Mouse (Mus musculus) left cerebral cortex, postnatal 36 days (tissue): ENCODE results near the gene Alkbh6. TPM values are rescaled to one million over a fixed set of nuclear protein-coding genes. Genes with fewer than 3 reads are reported as not detected.
A peak's percentile ranks its signal among the peaks of the same experiment; 100 is the strongest.

Source experiments
- DNase-seq, 2 experiments: peaks; one replicate each; pipeline ENCODE4 v3.0.0; 2021 to 2022; ENCODE audit warnings: low spot score in 2 of 2, mixed read lengths in 1 of 2
- intact Hi-C: fragments of 180-260 bp; cut with DNase I; formaldehyde crosslinking; loops from one replicate; pipeline ENCODE4 v1.15.1; 2025
- total RNA-seq, 2 experiments: library from RNA; stranded (reverse); gene quantifications; 2 replicates each; pipeline ENCODE4 v1.2.3; 2021

The Alkbh6 gene
- total RNA-seq, 2 experiments from 2014 or later: 58.7 to 65.2 TPM

DNA sequence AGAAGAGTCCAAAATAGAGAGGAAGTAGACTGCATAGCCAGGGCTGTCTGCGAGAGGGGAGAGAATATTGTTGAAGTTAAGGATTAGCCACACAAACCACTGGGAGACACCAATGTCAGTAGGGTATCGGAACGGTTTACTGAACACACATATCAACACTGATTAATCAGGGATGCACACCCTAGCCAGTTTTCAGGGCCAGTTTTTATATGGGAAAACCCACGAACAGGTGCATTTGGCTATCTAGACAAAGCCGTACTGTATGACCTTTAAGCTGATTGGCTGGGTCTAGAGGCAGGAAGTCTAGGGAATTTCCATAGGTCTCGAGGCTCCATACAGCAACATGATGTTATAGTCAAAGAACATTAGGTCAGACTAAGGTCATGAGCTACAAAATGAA is 14.3 kb downstream of the Alkbh6 start:
- intact Hi-C loops: no loop called here
- DNase-seq: no peak

DNA sequence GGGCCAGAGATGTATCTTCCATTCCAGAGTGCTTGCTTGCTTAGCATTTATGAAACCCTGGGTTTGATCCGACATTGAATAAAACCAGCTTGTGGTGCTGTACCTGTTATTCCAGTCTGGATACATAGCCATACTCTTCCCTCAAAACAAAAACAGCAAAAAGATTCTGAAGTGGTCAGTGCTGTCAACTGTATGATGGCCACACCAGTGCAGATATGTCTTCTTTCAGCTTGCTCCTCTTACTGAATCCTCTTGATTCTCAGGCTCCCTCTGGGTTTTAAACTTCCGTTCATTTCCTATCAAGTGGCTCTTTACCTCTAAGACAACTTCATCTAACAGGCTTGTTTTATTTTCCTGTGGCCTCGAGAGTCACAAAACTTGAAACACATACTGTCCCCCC is 15.3 kb downstream of the Alkbh6 start, which contains the start of gene Sdhaf1:
Gene Sdhaf1 (minus strand): TSS at position 101 of the 400 bp plus-strand sequence.
- intact Hi-C loops: no loop called here
- DNase-seq: no peak

DNA sequence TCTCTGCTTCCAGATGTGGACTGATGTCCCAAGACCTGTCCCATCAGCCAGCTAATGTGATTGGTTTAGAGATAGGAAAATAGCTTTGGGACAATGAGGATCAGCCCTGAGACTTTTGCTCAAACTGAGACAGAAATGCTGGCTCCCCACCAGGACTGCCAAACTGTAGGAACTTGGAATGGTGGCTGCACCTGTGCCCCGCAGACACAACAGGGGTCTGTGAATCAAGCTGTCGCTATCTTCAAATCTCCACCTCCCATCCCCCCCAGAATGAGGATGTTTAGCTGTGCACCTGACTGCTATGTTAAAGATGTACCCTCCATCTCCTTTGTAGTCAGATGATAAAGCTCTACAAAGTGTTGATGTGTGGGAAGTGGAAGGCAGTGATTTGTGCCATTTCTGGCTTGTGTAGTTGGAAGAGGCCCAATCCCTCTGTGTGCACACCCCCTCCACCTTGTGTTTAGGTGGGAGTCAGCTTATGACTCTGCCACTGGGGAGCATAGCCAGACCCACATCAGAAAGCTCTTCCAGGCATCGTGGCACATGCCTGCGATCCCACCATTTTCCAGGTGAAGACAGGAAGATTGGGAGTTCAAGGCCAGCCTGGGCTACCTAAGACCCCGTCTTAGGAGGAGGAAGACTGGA is 15.9 kb downstream of the Alkbh6 start:
- intact Hi-C loops: no loop called here
- peak in 1 of 2 experiments; percentile 73 for DNase-seq

DNA sequence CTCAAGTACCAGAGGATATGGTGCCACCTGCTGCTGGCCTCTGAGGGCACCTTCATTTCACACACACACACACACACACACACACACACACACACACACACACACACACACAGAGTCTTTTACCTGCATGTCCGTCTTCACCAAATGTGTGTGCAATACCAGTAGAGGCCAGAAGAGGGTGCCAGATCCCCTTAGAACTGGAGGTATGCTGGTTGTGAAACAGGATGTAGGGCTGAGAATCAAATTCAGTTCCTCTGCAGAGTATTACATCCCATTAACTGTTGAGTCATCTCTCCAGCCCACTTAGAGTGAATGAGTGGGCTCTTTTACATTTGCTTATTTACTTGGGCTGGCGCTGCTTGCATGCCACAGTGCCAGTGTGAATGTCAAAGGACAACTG is 16.8 kb downstream of the Alkbh6 start:
- DNase-seq: no peak
- intact Hi-C loops: no loop called here

DNA sequence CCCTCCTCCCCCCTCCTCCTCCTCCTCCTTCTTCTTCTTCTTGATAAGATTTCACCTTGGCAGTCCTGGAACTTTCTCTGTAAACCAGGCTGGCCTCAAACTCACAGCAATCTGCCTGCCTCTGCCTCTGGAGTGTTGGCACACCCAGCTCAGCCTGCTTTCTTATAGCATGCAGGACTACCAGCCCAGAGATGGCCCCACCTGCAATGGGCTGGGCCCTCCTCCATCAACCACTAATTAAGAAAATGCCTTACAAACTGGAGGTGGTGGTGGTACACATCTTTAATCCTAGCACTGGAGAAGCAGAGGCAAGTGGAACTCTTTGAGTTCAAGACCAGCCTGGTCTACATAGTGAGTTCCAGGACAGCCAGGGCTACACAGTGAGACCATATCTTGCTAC is 17.9 kb downstream of the Alkbh6 start:
- intact Hi-C loops: no loop called here
- no peak for DNase-seq

DNA sequence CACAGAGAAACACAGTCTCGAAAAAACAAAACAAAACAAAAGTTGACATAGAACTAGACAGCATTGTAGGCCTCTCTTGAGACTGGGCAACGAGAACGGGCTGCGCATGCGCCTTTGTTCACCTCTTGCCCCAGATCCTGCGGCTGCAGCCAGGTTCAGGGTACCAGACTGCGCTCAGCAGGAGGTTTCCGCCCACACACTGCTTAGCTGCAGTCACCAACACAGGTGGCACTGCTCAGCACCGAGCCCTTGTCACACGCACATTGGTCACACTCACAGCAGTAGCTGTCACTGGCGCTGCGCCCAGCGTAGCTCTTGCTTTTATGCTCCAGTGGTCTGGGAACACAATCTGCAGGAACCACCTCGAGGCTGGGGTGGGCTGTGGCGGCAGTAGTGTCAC is 18.6 kb downstream of the Alkbh6 start:
- no peak for DNase-seq
- intact Hi-C loops: no loop called here

DNA sequence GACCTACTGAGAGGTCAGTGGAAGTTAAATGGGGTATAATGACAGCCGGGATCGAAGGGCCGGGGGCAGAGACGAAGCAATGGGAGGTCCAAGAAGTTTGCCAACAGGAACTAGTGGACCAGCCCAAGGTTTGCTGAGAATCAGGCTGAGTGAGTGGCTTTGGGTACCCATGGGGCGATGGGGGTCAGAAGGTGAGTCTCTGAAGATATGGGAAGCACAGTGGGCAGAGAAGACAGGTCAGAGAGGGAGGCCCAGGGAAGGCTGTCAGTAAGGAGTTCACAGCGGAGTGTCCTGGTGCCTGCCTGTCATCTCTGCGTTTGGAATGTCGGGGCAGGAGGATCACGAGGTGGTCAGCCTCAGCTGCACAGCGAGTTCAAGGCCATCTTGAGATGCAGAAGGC is 19.9 kb downstream of the Alkbh6 start:
- DNase-seq: no peak
- intact Hi-C loops: no loop called here

DNA sequence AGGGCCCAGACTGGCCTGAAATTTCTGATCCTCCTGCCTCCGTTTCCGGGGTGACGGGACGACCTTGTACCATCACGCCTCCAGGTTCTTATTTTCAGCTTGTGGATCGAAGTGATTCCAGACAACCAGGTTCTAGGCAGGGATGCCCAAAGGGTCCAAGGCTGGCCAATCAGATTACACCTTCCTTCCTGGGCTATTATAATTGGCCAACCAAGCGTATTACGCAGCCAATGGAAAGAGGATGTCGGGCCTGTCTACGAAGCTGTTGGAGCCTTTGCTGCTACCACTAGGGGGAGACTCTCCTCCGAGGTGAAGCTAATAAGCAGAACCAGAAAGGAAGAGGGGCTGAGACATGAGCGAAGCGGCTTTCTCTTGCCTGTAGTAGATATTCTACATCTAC is 23.4 kb downstream of the Alkbh6 start:
- intact Hi-C loops: no loop called here

DNA sequence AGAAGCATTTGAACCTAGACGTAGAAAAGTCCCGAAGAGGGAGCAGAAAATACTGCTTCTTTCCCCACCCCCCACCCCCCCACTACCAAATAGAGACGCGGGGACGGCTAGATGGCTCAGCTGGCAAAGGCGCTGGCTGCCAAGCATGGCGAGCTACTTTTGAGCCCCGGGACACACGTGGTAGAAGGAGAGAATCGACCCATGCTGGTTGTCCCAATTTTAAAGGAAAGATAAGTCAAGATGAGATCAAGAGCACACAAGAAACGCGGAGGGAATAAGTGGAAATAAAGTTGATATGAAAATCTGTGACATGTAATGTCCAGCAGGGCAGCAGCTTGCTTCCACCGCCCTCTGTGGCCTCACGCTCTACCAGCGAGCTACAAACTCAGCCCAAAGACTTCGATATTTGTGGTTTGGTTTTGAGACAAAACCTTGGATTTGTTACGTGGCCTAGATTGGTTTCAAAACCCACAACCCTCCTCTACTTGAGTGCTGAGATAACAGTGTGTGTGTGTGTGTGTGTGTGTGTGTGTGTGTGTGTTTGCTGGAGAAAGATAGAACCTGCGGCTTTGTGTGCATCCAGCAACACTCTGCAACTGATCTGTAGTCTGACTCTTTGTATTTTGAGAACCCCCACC is 24.2 kb downstream of the Alkbh6 start:
- DNase-seq: no peak
- intact Hi-C loops: no loop called here

More for the DNA sequence above, 23.4 kb downstream of the Alkbh6 start:
- DNase-seq: peak; percentile 88 to 89

DNA sequence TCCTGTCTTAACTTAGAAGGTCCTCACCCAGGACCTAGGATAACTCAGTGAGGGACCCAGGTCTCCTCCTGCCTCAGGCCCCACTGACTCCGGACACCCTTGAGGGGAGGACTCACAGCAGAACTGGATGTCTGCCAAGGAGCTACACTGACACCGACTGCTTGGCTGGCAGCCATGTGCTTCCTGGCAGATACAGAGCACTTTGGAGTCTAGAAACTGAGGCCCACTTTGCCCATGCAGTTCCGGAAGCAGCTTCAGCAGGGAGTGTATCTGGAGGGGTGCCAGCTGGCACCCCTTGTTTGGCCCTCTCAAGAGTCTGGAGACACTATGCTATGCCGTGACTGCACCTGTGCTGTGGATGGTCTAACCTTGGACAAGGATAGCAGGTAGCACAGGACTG is 24.9 kb downstream of the Alkbh6 start:
- intact Hi-C loops: no loop called here
- DNase-seq: peak; percentile 67 to 73

DNA sequence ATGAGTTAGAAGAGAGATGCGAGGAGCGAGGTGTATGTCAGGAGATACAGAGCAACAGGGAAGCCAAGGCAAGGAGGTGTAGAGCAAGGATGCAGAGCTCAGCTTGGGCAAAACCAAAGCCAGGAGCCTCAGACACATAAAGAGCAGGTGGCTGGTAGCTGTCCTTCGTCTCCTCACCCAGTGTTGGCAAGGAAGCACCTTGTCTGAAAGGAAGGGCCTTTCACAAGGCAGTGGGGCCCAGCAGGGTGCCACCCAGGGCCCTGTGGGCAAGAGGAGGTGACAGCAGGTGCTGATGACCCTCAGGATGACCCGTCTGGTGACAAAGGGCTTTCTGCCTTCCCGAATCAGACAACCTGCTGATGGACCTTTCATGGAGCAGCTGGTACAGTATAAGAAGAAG is 26.0 kb downstream of the Alkbh6 start:
- no peak for DNase-seq
- intact Hi-C loops: no loop called here

DNA sequence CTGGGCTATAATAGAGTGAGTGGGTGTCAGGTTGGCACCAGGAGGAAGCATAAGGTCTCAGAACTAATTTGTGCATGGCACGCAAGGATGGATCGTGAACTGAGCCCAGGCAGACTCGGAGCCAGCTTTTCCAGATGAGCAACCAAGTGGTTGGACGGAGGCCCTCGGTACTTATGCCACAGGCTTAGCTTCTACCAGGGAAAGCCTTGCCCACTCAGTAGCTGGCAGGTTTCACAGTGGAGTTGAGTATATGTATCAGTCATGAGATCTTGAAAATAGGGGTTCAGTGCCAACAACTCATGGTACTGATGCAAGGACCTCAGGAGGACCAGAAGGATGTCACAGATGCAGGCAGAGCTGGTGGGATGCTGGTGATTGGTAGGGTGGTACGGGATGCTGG is 27.2 kb downstream of the Alkbh6 start:
- DNase-seq: no peak
- intact Hi-C loops: loop anchor here (2.0 kb wide), 1 partner anchor 97 kb away; no protein-coding TSS in a partner anchor

DNA sequence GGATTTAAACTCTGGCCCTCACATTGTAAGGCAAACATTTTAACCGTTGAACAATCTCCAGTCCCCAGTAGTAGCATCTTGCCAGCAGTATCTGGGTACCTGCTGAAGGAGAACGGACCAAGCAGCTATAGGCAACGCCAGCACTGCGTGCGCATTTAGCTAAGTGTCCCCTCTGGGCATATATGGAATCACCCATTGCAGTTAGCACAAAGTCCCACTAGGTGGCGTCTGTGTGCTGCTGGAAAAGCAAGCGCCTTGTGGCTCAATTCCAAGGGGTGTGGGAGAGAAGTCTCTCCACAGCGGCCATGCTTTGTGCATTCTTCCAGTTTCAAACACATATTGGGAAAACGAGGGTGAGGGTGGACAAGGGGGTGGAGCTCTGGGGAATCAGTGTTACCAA is 27.9 kb downstream of the Alkbh6 start:
- peak; percentile 87 to 88 for DNase-seq
- intact Hi-C loops: loop anchor here (2.0 kb wide), 1 partner anchor 96 kb away; no protein-coding TSS in a partner anchor

DNA sequence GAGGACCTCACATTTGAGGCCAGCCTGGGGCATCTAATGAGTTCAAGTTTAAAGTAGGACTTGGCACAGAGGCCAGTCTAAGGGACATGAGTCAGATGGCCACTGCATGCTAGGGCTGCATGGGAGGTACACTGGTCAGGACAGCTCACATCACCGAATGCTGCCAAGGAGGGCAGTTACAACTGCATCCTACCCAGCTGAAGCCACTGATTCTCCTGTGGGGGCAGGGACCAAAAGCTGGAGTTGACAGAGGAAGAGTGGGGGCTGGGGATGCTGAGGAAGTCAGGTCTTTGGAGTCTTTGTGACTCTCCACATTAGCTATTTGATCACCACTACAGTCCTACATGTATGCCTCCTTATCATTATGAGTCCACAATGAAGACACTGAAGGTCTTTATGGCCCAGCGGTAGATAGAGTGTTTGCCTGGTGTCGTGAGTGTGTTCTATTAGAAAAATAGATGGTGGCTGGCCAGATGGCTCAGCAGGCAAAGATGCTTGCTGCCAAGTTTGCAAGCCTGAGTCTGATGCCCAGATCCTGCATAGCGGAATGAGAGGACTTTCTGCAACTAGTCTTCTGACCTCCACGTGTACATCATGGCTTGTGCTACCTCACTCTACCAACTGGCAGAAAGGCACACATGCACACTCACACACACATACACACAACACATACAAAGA is 31.1 kb downstream of the Alkbh6 start:
- no peak for DNase-seq
- intact Hi-C loops: no loop called here

DNA sequence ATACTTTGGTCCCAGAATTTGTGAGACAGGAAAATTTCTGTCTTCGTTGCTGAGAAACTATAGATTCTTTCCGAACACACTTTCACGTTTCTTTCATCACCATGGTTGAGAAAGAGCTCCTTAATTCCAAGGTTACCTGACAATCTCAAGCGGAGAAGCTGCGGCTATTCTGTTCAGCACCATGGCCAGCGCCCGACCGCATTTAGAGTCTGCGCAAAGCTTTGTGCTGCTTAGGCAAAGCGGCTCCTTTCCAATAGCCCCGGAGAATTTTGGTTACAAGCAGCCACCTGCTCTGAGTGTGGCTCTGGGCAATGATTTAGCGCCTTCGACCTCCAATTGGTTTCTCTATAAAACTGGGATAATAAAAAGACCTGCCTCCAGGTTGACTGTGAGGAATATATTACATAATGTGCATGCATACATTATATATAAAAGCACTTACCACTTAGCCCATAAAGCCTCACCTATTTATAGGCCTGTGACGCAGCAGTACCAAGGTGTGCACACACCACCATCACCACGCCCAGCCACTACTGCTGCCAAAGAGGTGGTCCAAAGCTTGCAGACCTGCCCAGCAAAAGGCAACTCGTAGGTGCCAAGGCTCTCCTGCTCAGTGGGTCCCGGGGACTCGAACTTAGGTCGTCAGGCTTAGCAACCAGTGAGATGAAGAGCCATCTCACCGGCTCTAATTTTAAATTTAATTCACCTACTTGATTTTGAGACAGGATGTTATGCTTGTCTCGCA is 38.3 kb downstream of the Alkbh6 start:
- no peak for DNase-seq
- intact Hi-C loops: no loop called here

DNA sequence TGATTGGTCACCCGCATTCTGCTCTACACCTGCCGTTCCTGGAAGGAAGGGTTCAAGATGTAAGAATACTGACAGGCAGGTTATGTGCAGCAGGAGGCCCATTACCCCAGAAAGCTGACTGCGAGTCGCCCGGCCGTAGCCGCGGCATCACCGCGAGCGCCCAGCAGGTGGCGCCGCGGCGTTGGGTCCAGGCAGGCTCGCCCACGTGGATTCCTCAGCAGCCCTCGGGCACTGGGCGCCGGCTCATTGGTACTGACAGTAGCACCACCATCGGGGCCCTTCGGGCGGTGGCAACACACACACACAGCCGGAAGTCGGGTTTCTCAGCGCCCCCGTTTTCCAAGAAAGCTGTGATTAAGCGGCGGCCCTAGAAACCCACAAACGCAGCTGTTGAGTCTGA is 39.3 kb downstream of the Alkbh6 start:
- intact Hi-C loops: no loop called here
- DNase-seq: peak; percentile 82

DNA sequence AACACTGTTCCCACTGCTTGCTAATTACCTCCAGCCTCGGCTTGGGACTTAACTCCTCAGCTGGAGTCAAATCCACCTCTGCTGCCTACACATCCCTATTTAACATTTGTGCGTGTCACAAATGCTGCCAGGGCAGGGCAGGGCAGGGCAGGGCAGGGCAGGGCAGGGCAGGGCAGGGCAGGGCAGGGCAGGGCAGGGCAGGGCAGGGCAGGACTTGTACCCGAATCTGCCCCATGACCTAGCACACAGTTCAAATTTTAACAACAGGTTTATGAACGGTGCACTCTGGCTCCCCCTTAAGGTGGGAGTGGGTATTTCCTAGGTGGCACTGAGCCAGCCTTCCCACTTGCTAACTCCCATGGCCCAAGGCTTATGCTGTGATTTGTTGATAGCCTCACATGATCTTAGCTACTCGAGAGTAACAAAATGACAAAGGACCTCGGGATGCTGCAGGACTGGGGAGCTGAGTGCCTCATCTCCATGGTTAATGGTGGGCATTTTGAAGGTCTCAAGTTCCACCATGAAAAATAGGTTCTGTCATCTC is 44.8 kb downstream of the Alkbh6 start:
- DNase-seq: peak; percentile 58 to 61
- intact Hi-C loops: no loop called here

DNA sequence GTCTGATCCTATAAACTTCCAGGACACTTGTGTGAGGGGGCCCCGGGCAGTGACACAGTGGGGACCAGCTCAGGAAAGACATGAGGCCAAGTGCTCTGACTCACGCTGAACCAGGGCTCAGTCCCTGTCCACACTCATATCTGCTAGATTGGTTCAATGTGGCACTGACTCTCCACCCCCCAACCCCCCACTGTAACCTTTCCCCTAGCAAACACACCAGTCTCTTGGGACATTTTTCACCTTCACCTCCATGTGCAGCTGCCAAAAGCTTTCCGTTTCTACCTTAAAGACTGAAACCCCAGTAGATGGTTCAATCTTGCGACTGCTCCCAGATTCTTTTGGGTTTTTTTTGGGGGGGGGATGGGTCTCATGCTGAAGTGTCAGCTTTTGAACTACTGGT is 45.5 kb downstream of the Alkbh6 start:
- intact Hi-C loops: no loop called here
- DNase-seq: no peak

DNA sequence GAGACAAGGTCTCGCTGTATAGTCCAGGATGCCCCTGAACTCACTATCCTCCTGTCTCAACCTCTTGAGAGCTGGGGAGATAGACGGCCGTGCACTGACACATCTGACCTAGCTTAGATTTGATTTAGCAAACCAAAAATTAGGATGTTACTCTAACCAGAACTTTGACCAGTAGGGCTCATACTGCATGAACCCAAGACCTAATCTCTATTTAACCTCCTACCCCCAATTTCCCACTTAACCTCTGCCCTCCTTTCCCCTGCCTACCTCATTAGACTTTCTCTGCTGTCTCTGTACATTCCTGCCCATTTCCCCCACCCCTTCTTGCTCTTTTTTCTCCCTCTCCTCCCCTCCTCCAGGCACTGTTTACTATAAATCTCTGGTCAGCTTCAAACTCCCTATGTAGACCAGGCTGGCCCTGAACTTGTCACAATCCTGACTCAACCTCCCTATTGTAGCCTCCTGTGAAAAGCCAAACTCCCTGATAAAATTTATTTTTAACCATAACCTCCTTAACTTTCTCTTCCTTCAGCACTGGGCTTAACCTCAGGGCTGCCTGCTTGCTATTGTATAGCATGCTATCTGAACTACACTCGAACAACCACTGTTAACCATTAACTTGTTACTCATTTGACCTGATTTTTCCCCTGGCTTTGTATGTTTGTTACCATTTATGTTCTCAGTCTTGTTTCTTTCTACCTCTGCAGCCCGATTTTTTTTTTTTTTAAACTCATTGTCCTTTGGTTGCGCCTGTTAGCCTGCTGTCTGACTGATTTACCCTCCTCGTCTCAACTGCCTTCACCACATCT is 50.1 kb downstream of the Alkbh6 start:
- intact Hi-C loops: no loop called here
- DNase-seq: no peak
